In genomic region chr14:21523851-21524441, GRCm38 (mm10) we compare ENCODE assay signal across 9 mouse cellular contexts. TPM values are rescaled to one million over a fixed set of nuclear protein-coding genes. Genes with fewer than 3 reads are reported as not detected.
DNase-seq lines count a peak whose midpoint lies in the region; ATAC-seq lines count a peak whose summit lies in the region.
"Had no signal": no experiment of that assay in that cellular context is flagged by ENCODE, and none has a peak within 500 bp of the region (broad histone marks: within the 10 kb centered on the region; RNA-seq: fewer than 3 reads in every experiment).

No protein-coding gene starts in this region.

- H3K27me3 ChIP-seq in midbrain, embryonic 16.5 days (ENCODE audit: control insufficient read depth, insufficient read depth, low read depth, low read length) = no peaks in the 10 kb centered on the region

- DNase-seq in layer of hippocampus, adult 11-12 months (ENCODE audit: low spot score) = peak; percentile 43
- DNase-seq in layer of hippocampus, postnatal 36 days = no peak
- peak; percentile 84 to 91 for DNase-seq in cerebellum, adult 18-20 months
- peak; percentile 39 to 40 for DNase-seq in frontal cortex, postnatal 10 days (ENCODE audit: low spot score in 2 of 2)
- peak; percentile 59 to 76 for DNase-seq in left cerebral cortex, adult 9 months (ENCODE audit: low spot score in 2 of 2)
- DNase-seq in gastrocnemius, adult 8-10 months (ENCODE audit: low spot score in 2 of 2) = no peak

- H3K27ac ChIP-seq in midbrain, embryonic 16.5 days (ENCODE audit: low read length) = peak overlapping the region; percentile 61; the same call in 1 of the 2 replicates
- H3K27ac ChIP-seq: liver, embryonic 14.5 days had no signal

- 25% methylated on average over 3 of the region's 3 CpGs for WGBS in midbrain, embryonic 16.5 days

- no peaks in the 10 kb centered on the region for H3K9me3 ChIP-seq in midbrain, embryonic 16.5 days (replicated peaks; ENCODE audit: control insufficient read depth, low read length, poor library complexity, severe bottlenecking)

- no peak for ATAC-seq in midbrain, embryonic 16.5 days
- no peak for ATAC-seq in megakaryocyte progenitor cell, adult 5-6 weeks (replicated peaks; ENCODE audit: poor library complexity)

- no peak overlapping the region for H3K4me3 ChIP-seq in midbrain, embryonic 16.5 days (ENCODE audit: low read depth, low read length)

- H3K4me2 ChIP-seq in midbrain, embryonic 16.5 days (ENCODE audit: low read length) = no peak overlapping the region

- H3K4me1 ChIP-seq in midbrain, embryonic 16.5 days (ENCODE audit: control insufficient read depth, insufficient read depth, low read length) = peaks cover 30% of the 10 kb centered on the region

- no peak overlapping the region for H3K9ac ChIP-seq in midbrain, embryonic 16.5 days (ENCODE audit: low read depth, low read length)
- H3K9ac ChIP-seq: liver, embryonic 14.5 days had no signal

- no peaks in the 10 kb centered on the region for H3K36me3 ChIP-seq in midbrain, embryonic 16.5 days (ENCODE audit: control insufficient read depth, insufficient read depth, low read length)

RNA-seq across cellular contexts. Expression of gene Kat6b, which starts 42.7 kb away (rescaled TPM):
- 10 to 100 TPM; 92.1 to 93.1 TPM for total RNA-seq in layer of hippocampus, postnatal 36 days (2021)
- polyA plus RNA-seq in midbrain, embryonic 16.5 days (2015; fragmentation: Nextera tagmentation; extraction: Ambion mirVana) = 17.2 and 19.6 TPM in 2 replicates
- total RNA-seq in megakaryocyte progenitor cell, adult 5-6 weeks (2015) = 13.5 and 16.0 TPM in 2 replicates
- total RNA-seq in megakaryocyte progenitor cell, adult 5-6 weeks (2017) = 5.1 and 9.2 TPM in 2 replicates
- 10 to 100 TPM; 18.5 to 22.6 (median 20.8) TPM for total RNA-seq in gastrocnemius, adult 8-10 months (2022)

Comparison
In these comparisons a context has a peak if more than half of its experiments do, and no peak if none do; other contexts are left out.
1. DNase-seq: peak in layer of hippocampus, adult 11-12 months (single experiment), cerebellum, adult 18-20 months (2 of 2), frontal cortex, postnatal 10 days (2 of 2) and left cerebral cortex, adult 9 months (2 of 2); none in layer of hippocampus, postnatal 36 days (0 of 2) and gastrocnemius, adult 8-10 months (0 of 2).